Mouse (Mus musculus) left cerebral cortex, postnatal 25 days (tissue): ENCODE measurements around the gene Gm4869. TPM values are rescaled to one million over a fixed set of nuclear protein-coding genes. Genes with fewer than 3 reads are reported as not detected.
"Not testable (repeated sequence)": the region's sequence is repeated elsewhere in the genome, so short reads cannot be mapped to it uniquely, and the experiment has no call there.

Experiments used
- DNase-seq, 2 experiments: peaks; one replicate each; pipeline ENCODE4 v3.0.0; 2022; ENCODE audit warnings: low spot score in 2 of 2, mixed read lengths in 1 of 2
- intact Hi-C: fragments of 180-260 bp; cut with DNase I; formaldehyde crosslinking; loops from one replicate; pipeline ENCODE4 v1.15.1; 2025
- total RNA-seq, 2 experiments: library from RNA; stranded (reverse); gene quantifications; 2 replicates each; pipeline ENCODE4 v1.2.3; 2021

Gene Gm4869
- total RNA-seq, result not detected

DNA sequence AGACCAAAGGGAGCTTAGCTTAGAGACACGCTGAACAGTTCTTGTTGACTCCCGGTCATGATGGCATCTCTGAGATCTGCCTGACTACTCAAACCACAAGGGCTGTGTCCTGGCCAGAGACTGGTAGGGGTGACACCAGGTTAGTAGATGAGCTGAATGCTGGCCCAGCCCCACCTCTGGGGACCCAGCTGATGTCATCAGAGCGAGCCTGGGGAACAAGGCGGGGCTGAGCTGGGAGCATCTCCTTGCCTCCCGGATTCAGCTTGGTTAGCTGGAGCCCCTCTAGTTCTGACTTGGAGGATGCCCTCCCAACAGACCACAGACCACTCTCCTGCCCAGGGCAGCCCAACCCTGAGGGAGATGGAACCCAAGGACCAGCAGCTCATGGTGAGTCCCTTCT is at the start of gene Gm4869:
Gene Gm4869, plus strand, starts transcription at position 301 of the 400 bp plus-strand sequence.
- intact Hi-C loops, result no loop called here

DNA sequence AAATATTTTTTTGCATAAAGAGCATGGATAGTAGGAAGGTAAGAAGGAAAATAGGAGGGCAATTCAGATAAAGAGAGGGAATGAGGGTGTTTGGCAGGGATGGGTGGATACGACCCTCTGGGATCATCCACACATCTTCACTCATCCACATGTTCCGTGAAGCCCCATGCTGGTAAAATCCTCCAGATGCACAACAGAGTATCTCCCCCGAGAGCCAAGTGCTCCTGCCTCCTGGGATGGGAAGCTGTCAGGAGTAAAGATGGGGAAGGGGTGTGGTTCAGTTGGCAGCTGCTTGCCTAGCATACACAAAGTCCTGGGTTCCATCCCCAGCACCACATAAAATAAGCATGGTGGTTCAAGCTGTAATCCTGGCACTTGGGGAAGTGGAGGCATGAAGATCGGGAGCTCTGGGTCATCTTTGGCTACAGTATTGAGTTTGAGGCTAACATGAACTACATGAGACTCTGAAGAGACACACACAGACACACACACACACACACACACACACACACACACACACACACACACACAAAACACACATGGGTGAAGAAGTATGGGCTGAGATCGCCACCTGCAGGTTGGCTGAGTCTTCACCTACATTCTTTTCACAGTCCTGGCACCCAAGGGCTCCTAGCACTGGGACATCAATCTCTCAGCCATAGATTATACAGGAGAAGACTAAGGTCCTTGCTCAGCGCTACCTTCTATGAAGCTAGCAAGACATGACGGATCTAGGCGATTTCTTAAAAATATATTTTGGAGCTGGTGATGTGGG is 49.1 kb upstream of the Gm4869 start:
- intact Hi-C loops, result loop anchor here (5.0 kb wide), 1 partner anchor 44 kb away; no protein-coding TSS in a partner anchor
- no peak for DNase-seq

More for the DNA sequence above, at the start of gene Gm4869:
- no peak for DNase-seq

DNA sequence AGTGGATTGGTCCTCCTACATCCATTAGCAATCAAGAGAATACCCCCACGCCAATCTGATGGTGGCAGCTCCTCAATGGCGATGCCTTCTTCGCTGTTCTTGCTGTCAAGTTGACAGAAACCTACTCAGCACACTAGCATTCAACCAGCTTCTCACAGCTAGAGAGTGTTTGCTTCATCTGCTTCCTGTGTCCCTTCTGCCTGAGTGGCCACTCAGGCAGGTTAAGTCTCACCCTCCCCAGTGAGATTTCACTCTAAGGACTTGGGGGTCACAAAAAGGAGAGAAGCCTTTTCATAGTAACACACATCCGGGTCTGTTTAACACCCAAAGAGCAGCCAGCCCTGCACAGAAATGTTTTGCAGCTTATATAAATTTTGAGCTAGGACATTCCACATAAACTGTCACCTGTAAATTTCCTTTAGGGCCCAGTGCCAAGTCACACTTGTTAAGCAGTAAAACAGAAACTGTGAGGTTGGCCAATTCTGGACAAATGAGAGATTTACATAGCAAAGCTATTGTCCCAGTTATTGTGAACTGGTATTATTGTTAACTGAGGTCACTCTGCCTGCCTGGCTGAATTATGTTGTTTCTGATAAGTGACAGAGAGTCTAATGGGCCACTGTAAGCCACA is 42.7 kb upstream of the Gm4869 start:
- no peak for DNase-seq
- intact Hi-C loops, result no loop called here

- DNase-seq, result no peak
- intact Hi-C loops, result no loop called here
Measured at GRCm38 (mm10) chr5:140405126-140405525, 40.3 kb upstream of the Gm4869 start.

DNA sequence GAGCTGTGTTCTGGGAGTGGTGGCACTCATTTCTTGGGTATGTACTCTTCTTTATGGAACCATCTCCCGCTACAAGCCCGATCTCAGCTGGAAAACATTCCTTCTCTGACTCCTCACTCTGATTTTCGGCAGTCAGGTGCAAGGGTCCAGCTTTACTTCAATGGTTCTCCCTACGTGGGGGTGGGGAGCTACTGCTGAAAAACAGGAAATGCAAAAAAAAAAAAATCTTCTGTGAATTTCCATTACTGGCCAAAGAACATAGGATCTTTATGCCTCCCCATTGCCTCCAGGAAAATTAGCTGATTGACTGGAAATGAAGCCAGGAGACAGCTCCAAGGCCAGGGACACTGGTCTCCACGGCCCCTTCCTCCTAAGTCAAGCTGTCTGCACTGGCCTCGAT is 38.8 kb upstream of the Gm4869 start:
- intact Hi-C loops, result no loop called here
- DNase-seq, result no peak

- DNase-seq, result no peak
- intact Hi-C loops, result no loop called here
Measured at GRCm38 (mm10) chr5:140408801-140409200, 36.6 kb upstream of the Gm4869 start.

- intact Hi-C loops, result loop anchor here (5.0 kb wide), 1 partner anchor 574 kb away; no protein-coding TSS in a partner anchor
- peak; percentile 38 to 48 for DNase-seq
Measured at GRCm38 (mm10) chr5:140411339-140411738, 34.1 kb upstream of the Gm4869 start.

- DNase-seq, result no peak
- intact Hi-C loops, result loop anchor here (5.0 kb wide), 3 partner anchors 82 to 577 kb away; partner anchors contain the start of gene Mrm2
Measured at GRCm38 (mm10) chr5:140414647-140415046, 30.8 kb upstream of the Gm4869 start.

- peak in 1 of 2 experiments; percentile 13 for DNase-seq
- intact Hi-C loops, result loop anchor here (5.0 kb wide), 2 partner anchors 86 to 119 kb away; partner anchors contain the start of gene Mrm2
Measured at GRCm38 (mm10) chr5:140418106-140418488, 27.3 kb upstream of the Gm4869 start.

- intact Hi-C loops, result loop anchor here (5.0 kb wide), 2 partner anchors 86 to 119 kb away; partner anchors contain the start of gene Mrm2
- DNase-seq, result peak; percentile 92 to 93
Measured at GRCm38 (mm10) chr5:140418489-140419441, 26.7 kb upstream of the Gm4869 start, which contains the start of gene Eif3b. TSS of gene Eif3b (plus strand) at chr5:140419328.

DNA sequence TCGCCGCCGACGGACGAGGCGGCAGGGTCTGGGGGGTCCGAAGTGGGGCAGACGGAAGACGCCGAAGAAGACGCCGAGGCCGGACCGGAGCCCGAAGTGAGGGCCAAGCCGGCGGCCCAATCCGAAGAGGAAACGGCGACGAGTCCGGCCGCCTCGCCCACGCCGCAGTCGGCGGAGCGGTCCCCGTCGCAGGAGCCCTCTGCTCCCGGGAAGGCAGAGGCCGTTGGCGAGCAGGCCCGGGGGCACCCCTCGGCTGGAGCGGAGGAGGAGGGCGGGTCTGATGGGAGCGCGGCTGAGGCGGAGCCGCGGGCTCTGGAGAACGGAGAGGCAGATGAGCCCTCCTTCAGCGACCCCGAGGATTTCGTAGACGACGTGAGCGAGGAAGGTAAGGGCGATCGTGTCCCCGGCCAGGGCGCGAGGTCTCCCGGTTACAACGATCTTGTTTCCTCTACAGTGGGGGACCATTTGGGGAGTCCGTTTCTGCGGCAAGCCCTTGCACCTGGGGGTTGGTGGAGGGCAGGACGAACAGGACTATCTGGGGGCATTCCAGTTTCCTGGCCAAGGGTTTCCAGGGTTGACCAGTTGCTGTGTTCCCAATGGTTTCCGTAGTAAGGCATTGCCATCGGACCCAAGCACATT is 25.9 kb upstream of the Gm4869 start:
- DNase-seq, result no peak
- intact Hi-C loops, result loop anchor here (5.0 kb wide), 2 partner anchors 87 to 118 kb away; partner anchors contain the start of gene Mrm2

DNA sequence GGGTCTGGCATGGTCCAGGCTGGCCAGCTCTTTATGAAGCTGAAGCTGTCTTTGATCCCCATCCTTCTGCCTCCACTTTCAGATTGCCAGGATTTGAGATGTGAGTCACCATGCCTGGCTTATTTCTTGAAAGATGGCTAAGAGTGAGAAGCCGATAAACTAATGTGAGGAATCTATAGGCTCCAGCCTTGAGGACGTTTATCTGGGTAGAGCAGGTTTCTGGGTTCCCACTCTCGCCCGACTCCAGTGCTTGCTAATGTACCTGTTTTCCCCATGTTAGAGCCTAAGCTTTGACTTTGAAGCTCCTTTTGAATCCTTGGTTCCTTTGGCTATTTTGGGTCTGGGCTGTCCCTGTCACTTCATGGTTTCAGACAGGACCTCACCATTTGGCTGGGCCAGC is 24.8 kb upstream of the Gm4869 start:
- no peak for DNase-seq
- intact Hi-C loops, result no loop called here

GRCm38 (mm10) chr5:140425016-140425783 is 20.2 kb upstream of the Gm4869 start:
- intact Hi-C loops, result no loop called here
- DNase-seq, result no peak

- DNase-seq, intact Hi-C loops: not testable (repeated sequence)
Measured at GRCm38 (mm10) chr5:140439117-140439516, 6.3 kb upstream of the Gm4869 start.

- intact Hi-C loops, result no loop called here
- no peak for DNase-seq
Measured at GRCm38 (mm10) chr5:140441406-140441805, 4.0 kb upstream of the Gm4869 start.

GRCm38 (mm10) chr5:140444012-140444411 is 1.4 kb upstream of the Gm4869 start:
- DNase-seq, result no peak
- intact Hi-C loops, result no loop called here

DNA sequence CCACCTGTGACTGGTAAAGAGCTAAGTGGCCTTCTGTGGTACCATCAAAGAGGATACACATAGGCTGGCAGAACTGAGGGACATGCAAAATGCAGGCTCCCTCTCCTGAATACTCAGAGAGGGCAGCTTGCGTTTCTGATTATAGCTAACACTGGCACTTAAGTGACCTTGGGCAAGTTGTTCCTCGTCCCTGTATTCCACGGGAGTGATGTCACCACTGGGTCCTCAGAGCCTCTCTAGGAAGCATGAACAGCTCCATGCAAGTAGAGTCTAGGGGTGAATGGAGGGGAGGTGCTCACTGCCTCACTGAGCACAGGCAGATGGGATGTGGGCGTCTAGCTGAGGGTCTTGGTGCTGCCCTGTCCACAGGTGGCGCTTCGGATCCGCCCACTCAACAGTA is 609 bp downstream of the Gm4869 start:
- intact Hi-C loops, result no loop called here
- DNase-seq, result no peak

DNA sequence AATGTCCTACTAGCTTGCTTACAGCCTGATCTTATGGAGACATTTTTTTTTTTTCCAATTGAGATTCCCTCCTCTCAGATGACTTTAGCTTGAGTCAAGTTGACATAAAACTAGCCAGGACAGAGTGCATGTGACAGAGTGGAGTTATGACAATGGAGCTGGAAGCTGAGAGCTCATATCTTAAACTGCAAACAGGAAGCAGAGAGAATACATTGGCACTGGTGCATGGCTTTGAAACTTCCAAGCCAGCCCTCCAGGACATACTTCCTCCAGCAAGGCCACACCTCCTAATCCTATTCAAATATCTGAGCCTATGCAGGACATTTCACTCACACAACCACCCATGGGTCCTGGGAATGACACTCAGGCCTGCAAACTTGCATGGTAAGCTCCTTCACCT is 9.0 kb downstream of the Gm4869 start:
- no peak for DNase-seq
- intact Hi-C loops, result no loop called here
